Mouse (Mus musculus): ENCODE results near the gene Adss.

Gene Adss

DNA sequence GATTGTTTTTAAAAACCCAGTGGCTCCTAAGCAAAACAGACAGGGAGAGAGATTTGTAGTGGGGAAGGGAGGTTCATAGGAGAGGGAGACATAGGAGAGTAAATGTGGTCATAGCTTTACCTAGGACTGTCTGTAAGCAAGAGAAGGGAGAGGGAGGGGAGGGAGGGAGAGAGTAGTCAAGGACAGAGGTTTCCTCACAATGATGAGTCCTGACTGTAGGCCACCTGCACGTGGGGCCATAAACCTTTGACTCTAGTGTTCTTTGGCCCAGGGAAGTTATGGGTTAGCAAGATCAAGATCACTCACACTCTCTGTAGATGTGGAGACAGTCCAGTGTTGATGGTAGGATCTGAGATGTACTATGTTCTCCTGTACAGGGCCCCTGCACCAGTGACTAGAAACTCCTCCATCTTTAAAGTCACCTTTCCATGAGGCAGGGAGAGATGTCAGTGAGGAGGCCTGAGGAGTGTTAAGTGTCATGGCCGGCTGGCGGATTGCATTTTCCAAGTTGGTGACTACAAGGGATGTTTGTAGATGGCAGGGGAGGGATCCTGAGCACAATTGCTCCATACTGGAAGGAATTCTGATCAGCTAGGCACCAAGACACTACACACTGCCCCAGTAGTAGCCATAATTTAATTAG is 68.3 kb downstream of the Adss start:
- DNase-seq (ENCODE audit: low spot score in 2 of 2): no peak

DNA sequence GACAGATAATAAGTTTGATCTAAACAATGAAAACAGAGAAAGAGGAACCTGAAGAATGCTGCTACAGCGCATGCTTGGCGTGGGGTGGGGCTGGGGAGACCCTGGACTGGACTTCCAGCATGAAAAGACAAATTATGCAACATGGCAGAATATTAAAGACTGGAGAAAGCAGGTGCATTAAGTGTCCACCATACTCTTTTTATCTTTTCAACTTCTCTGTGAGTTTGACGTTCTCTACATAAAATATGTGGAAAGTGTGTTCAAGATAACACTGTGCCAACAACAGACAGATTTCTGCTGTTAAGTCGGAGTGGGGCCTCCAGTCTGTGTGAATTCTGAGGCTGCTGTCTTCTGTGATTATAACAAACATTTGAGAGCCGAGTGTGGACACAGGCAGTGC is 69.4 kb downstream of the Adss start:
- DNase-seq (ENCODE audit: low spot score in 2 of 2): no peak

DNA sequence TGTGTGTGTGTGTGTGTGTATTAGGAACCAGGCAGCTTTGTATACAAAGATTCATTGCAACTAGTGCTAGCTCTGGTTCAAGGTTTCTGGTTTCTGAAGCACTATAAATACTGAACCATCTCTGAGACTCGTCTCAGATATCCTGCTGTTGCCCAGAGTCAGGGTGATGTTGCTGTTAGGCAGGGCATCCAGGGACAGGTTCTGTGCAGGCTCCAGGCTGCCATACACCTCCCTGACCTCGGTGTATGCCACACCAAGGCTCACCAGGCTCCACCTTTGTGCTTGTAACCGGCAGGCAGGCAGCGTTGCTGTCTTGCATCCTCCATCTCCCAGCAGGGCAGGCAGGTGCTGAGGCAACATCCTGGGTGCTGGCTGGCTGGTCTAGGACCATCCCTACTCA is 72.5 kb downstream of the Adss start:
- DNase-seq (ENCODE audit: low spot score in 2 of 2): no peak

DNA sequence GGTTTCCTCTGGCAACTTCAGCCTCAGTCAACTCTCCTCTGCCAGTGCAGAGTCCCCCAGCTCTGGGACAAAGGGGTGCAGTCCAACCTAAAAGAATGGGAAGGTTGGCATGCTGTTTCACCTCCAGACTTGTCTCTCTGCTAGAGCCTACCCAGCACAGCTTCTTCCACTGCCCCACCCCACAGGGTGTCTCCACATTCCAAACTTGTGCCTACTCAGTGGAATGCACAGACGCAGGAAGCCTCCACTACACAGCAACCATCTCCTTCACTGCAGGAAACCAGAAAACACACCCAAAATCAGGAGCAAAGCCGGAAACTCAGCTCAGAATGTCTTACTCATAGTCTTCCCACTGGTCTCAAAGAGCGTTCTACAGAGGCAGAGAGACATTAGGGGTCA is 77.3 kb downstream of the Adss start:
- no peak for DNase-seq (ENCODE audit: low spot score in 2 of 2)

DNA sequence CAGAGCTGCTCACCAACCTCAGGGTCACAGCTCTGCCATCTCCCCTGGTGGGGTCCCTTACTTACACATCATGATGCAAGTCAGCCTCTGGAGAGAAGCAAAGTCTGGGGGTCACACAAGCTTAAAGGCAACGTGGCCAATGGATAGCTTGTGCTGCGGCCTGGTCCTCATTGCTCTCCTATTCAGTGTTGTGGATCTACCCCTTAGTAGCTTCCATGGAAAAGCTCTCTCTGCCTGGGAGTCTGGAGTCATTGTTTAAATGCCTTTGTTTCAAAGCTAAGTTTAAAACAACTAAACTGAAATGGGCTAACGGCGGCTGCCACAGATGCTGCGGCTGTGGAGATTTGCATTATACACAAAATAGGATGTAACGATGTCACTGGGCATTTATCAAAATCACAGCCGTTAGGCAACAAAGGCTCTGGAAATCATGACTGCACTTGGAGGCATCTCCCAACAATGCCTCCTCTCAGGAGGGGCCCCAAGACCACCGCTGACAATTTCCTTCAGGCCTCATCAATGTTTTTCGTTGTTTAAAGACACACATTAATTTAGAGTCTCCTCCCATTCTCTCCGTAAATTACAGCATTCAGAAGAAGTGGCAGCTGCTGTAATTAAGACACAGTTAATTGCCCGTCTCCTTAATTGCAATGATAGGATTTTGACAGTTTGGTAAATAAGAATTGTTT is 77.8 kb downstream of the Adss start:
- DNase-seq (ENCODE audit: low spot score in 2 of 2): no peak

DNA sequence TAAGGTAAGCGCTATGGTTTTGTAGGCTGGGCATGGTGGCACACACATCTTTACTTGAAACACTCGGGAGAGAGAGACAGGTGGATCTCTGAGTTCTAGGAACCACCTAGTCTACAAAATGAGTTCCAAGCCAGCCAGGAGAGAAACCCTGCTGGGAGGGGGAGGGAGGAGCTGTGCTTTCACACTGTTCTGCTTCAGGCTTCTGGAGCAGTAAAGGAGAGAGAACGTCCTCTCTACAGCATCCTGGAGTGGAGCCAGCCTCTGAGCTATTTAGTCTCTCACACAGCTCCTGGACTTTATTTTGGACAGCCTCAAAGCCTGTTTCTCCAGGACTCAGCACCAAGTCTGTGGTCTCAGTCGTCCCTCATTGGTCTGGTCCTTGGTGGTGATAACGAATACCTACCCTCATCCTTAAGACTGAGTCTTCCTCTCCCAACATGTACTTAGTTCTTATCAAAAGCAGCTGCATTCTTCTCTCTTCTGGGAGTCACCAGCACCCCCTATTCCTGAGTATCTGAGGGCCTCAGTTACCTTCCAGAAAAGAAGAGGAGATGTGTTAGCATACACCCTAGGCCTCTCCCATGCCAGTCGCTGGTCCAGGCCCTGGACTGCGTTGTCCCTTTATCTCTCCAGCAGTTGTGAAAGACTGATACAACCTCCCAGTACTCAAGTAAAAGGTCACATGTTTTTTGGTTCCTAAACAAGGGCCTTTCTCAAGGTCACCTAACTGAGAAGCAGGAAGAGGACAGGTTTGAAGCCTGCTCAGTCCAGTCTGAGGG is 79.1 kb downstream of the Adss start:
- no peak for DNase-seq (ENCODE audit: low spot score in 2 of 2)

DNA sequence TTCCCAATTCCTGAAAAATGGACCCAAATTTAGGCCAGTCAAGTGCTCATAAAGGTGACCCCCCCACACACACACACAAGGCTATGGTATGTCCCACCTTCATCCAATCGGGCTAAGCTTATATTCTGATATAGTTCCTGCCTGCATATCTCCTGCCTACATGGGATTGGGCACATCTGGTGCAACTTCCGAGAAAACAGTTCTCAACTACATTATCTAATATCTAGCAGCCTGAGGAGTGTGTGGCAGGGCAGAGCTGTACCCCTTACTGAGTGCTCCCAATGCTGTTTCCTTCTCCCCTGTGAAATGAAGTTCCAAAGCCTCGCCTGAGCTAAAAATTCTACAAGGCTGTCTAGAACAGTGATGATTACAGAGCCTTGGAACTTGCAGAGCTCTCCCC is 79.9 kb downstream of the Adss start:
- DNase-seq (ENCODE audit: low spot score in 2 of 2): no peak

DNA sequence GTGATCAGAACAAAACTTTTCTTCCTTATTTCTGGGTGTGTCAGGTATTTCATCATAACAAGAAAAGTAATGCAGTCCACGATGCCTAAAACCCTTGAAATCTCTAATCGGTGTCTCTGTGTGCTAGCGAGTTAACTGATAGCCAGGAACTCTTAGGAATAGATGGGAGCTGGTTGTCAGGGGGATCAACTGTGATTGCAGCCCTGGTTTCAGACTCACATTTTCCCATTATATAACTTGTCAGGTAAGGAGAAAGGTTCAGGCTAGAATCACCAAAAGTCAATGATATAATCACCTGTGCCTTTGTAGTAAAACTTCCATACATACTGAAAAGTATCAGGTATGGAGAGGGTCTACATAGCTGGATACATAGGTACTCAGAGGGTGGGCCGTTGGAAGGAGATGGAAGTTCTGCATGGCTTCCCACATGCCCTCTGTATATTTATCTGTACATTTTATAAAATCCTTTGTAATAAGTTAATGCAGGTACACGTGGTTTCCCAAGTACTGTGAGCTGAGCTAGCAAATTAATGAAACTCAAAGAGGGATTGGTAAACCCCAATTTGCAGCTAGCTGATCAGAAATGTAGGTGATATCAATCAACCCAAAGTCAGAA is 81.8 kb downstream of the Adss start:
- DNase-seq (ENCODE audit: low spot score in 2 of 2): no peak

DNA sequence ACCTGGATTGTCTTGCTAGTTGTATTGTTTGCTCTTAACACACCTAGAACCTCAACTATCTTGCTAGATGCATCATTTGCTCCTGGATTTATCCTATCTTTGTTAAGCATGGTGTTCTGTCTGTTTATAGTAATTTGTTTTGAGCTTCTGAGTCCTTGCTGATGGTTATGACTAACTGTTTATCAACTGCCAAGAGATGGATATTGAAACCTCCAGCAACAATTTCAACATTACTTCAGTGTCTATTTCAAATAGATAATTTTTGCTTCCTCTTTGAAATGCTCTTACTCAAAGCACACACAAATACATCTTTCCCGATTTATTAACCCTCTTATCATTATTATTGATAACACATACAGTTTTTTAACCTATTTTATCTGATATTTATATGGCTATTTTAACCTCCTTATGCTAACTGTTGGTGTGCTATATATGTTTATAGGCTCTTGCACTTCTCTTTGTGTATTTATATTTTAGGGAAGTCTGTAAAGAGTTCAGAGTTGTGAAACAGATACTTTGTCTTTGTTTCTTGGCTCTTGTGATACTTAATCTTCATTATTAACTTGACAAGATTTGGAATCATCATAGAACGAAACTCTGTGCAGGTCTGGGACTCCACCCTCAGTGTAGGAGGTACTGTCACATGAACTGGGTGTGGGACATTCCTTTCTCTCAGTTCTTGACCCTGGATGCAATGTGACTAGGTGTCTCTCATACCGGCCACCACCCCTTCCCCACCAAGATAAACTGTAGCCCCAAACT is 82.5 kb downstream of the Adss start:
- DNase-seq (ENCODE audit: low spot score in 2 of 2): no peak
